21 mouse cellular contexts compared by ENCODE assay signal in genomic region chr2:164128576-164129411, GRCm38 (mm10). TPM values are rescaled to one million over a fixed set of nuclear protein-coding genes. Genes with fewer than 3 reads are reported as not detected.
DNase-seq lines count a peak whose midpoint lies in the region; TF ChIP-seq lines count a peak whose summit lies in the region.
"Had no signal": no experiment of that assay in that cellular context is flagged by ENCODE, and none has a peak within 500 bp of the region (broad histone marks: within the 10 kb centered on the region; RNA-seq: fewer than 3 reads in every experiment).

No protein-coding gene starts in this region.

- no peaks in the 10 kb centered on the region for H3K27me3 ChIP-seq in CH12.LX (replicated peaks)
- no peaks in the 10 kb centered on the region for H3K27me3 ChIP-seq in splenic B cell, adult 2 months (ENCODE audit: control insufficient read depth, insufficient read depth, low read length, poor library complexity, severe bottlenecking)
- H3K27me3 ChIP-seq: forebrain, embryonic 13.5 days; heart, embryonic 15.5 days; hindbrain, embryonic 13.5 days had no signal

- TF ChIP-seq CTCF in lung, adult 2 months (IDR thresholded peaks at IDR 0.05; ENCODE audit: insufficient read depth, low read length) = no peak
- no peak for TF ChIP-seq CTCF in CH12.LX (conservative IDR thresholded peaks at IDR 0.05 in 1 of 2, IDR thresholded peaks at IDR 0.05 in 1 of 2; ENCODE audit: low read depth in 2 of 2, low read length in 2 of 2)

- dilution Hi-C loops in CH12.LX (cut with MboI; ENCODE audit: extremely low pct_ligation_motif_present, extremely low pct_unique_long_range_greater_than_20kb, low sequenced_read_pairs) = no loop called here

- peak; percentile 16 for DNase-seq in lung, postnatal 36 days
- no peak for DNase-seq in lung, adult 2 months
- DNase-seq in A20 (ENCODE audit: low read depth, low spot score) (peak; percentile 95), CH12.LX (ENCODE audit: extremely low read depth) (peak; percentile 93)
- DNase-seq in splenic B cell, adult 2 months (ENCODE audit: low read depth, low spot score) = peak; percentile 79
- DNase-seq in urinary bladder, postnatal 25 days (ENCODE audit: low spot score) = no peak
- DNase-seq: adrenal gland, postnatal 14 days; cerebellum, adult 11-12 months; cerebellum, adult 9-10 months; forebrain, postnatal 0 days; gastrocnemius, postnatal 14 days; heart, postnatal 14 days had no signal

- peaks cover 40 to 64% of the 10 kb centered on the region in 2 experiments for H3K36me3 ChIP-seq in CH12.LX (replicated peaks in 1 of 2; ENCODE audit: control insufficient read depth in 1 of 2, insufficient read depth in 1 of 2, low read length in 1 of 2)
- peaks cover 5% of the 10 kb centered on the region; the same call in 1 of the 2 replicates for H3K36me3 ChIP-seq in splenic B cell, adult 2 months (ENCODE audit: control insufficient read depth, insufficient read depth, low read length, poor library complexity, severe bottlenecking)
- H3K36me3 ChIP-seq: heart, embryonic 15.5 days had no signal

- peak overlapping the region; percentile 76 for H3K4me2 ChIP-seq in CH12.LX (ENCODE audit: insufficient read depth, low read depth, poor library complexity, severe bottlenecking)
- H3K4me2 ChIP-seq: forebrain, embryonic 13.5 days; heart, embryonic 11.5 days; heart, embryonic 15.5 days; hindbrain, embryonic 13.5 days had no signal

- H3K79me2 ChIP-seq in CH12.LX (replicated peaks; ENCODE audit: control insufficient read depth, extremely low read depth, insufficient read depth, poor library complexity, severe bottlenecking) = no peaks in the 10 kb centered on the region; the same call in none of the 2 replicates

- 87% methylated on average over 12 of the region's 12 CpGs for WGBS in lung, adult 2 months

- H3K27ac ChIP-seq in CH12.LX (ENCODE audit: insufficient read depth, low read depth) = peak overlapping the region; percentile 99
- H3K27ac ChIP-seq: embryonic facial prominence, embryonic 10.5 days; forebrain, embryonic 13.5 days; heart, adult 2 months; heart, embryonic 15.5 days; hindbrain, embryonic 13.5 days had no signal

- no peaks in the 10 kb centered on the region for H3K9me3 ChIP-seq in CH12.LX (replicated peaks; ENCODE audit: low read length)
- H3K9me3 ChIP-seq: embryonic facial prominence, embryonic 10.5 days; forebrain, embryonic 13.5 days; heart, embryonic 15.5 days; hindbrain, embryonic 13.5 days had no signal

- in situ Hi-C loops in CH12.LX (cut with MboI; ENCODE audit: low pct_ligation_motif_present, low pct_unique_long_range_greater_than_20kb, low sequenced_read_pairs) = no loop called here

- peak overlapping the region; percentile 43 for H3K9ac ChIP-seq in CH12.LX (ENCODE audit: insufficient read depth, low read depth)
- H3K9ac ChIP-seq: forebrain, embryonic 13.5 days; forebrain, postnatal 0 days; heart, embryonic 15.5 days; hindbrain, embryonic 13.5 days had no signal

- no peak for TF ChIP-seq POLR2A in lung, adult 2 months (IDR thresholded peaks at IDR 0.05; ENCODE audit: borderline replicate concordance, extremely low read depth, low read depth, low read length)
- TF ChIP-seq POLR2A in CH12.LX (IDR thresholded peaks at IDR 0.05; ENCODE audit: low read depth, low read length) = peak; percentile 46

- TF ChIP-seq RAD21 in CH12.LX (IDR thresholded peaks at IDR 0.05; ENCODE audit: low read depth, low read length) = no peak

- H3K4me1 ChIP-seq in lung, adult 2 months (ENCODE audit: control insufficient read depth, insufficient read depth, low read length) = peaks cover 3% of the 10 kb centered on the region; the same call in 1 of the 2 replicates
- peaks cover 22 to 79% of the 10 kb centered on the region in 2 experiments for H3K4me1 ChIP-seq in CH12.LX (ENCODE audit: control insufficient read depth in 1 of 2, insufficient read depth in 2 of 2)
- H3K4me1 ChIP-seq: embryonic facial prominence, embryonic 10.5 days; forebrain, embryonic 13.5 days; heart, embryonic 15.5 days; hindbrain, embryonic 13.5 days had no signal

- TF ChIP-seq EP300 in CH12.LX (IDR thresholded peaks at IDR 0.05; ENCODE audit: low read length) = peak; percentile 87

- no peak overlapping the region for H3K4me3 ChIP-seq in lung, adult 2 months (replicated peaks; ENCODE audit: extremely low read depth, low read depth, low read length)
- no peak overlapping the region for H3K4me3 ChIP-seq in CH12.LX (replicated peaks in 1 of 3; ENCODE audit: low read depth in 2 of 3, low read length in 2 of 3, poor library complexity in 1 of 3)
- H3K4me3 ChIP-seq: embryonic facial prominence, embryonic 10.5 days; forebrain, embryonic 13.5 days; heart, adult 2 months; heart, embryonic 15.5 days; hindbrain, embryonic 13.5 days had no signal

TF ChIP-seq in CH12.LX, 34 proteins besides CTCF, POLR2A, EP300 and RAD21:
- TF ChIP-seq SIN3A (IDR thresholded peaks at IDR 0.05; ENCODE audit: low read length) = peak; percentile 70
- no peak for TF ChIP-seq TBP (conservative IDR thresholded peaks at IDR 0.05; ENCODE audit: low read depth, low read length)
- TF ChIP-seq MAFK (IDR thresholded peaks at IDR 0.05; ENCODE audit: insufficient replicate concordance, low read length) = 0 out of 2 replicates have a peak, but pooled peaks have one; percentile 41
- no peak for TF ChIP-seq ZKSCAN1 (IDR thresholded peaks at IDR 0.05; ENCODE audit: borderline replicate concordance, low read depth, low read length)
- TF ChIP-seq MAX (IDR thresholded peaks at IDR 0.05; ENCODE audit: low read length) = no peak
- TF ChIP-seq UBTF (IDR thresholded peaks at IDR 0.05; ENCODE audit: low read depth, low read length) = no peak
- TF ChIP-seq ZNF384 (IDR thresholded peaks at IDR 0.05; ENCODE audit: low read depth, low read length) = peak; percentile 68
- TF ChIP-seq MXI1 (IDR thresholded peaks at IDR 0.05; ENCODE audit: low read depth, low read length) = peak; percentile 18; the same call in 1 of the 2 replicates
- TF ChIP-seq JUND (conservative IDR thresholded peaks at IDR 0.05; ENCODE audit: low read depth, low read length) = no peak
- peak; percentile 61 for TF ChIP-seq CHD2 (IDR thresholded peaks at IDR 0.05; ENCODE audit: low read length)
- no peak for TF ChIP-seq GABPA (IDR thresholded peaks at IDR 0.05; ENCODE audit: insufficient replicate concordance, low read depth, low read length)
- TF ChIP-seq BHLHE40 (IDR thresholded peaks at IDR 0.05; ENCODE audit: low read depth, low read length) = peak; percentile 63
- no peak for TF ChIP-seq E2F4 (IDR thresholded peaks at IDR 0.05; ENCODE audit: insufficient replicate concordance, low read depth, low read length)
- no peak for TF ChIP-seq NELFE (IDR thresholded peaks at IDR 0.05; ENCODE audit: low read depth, low read length)
- no peak for TF ChIP-seq SMC3 (IDR thresholded peaks at IDR 0.05; ENCODE audit: low read depth, low read length)
- no peak for TF ChIP-seq ZC3H11A (IDR thresholded peaks at IDR 0.05; ENCODE audit: low read depth, low read length)
- TF ChIP-seq MAZ (IDR thresholded peaks at IDR 0.05; ENCODE audit: low read depth, low read length) = peak; percentile 49
- TF ChIP-seq TCF12 (IDR thresholded peaks at IDR 0.05; ENCODE audit: low read depth, low read length) = peak; percentile 88
- TF ChIP-seq MEF2A (IDR thresholded peaks at IDR 0.05; ENCODE audit: borderline replicate concordance, low read depth, low read length) = peak; percentile 74; the same call in 1 of the 2 replicates
- TF ChIP-seq KAT2A (IDR thresholded peaks at IDR 0.05; ENCODE audit: insufficient replicate concordance, low read length) = 0 out of 2 replicates have a peak, but pooled peaks have one; percentile 47
- TF ChIP-seq CHD1 (IDR thresholded peaks at IDR 0.05; ENCODE audit: low read depth, low read length) = no peak
- peak; percentile 49; the same call in 1 of the 2 replicates for TF ChIP-seq ETS1 (conservative IDR thresholded peaks at IDR 0.05; ENCODE audit: low read depth, low read length)
- TF ChIP-seq RCOR1 (conservative IDR thresholded peaks at IDR 0.05; ENCODE audit: low read depth, low read length) = peak; percentile 76; the same call in 1 of the 2 replicates
- TF ChIP-seq MYC (IDR thresholded peaks at IDR 0.05; ENCODE audit: low read depth, low read length) = peak; percentile 62; the same call in 1 of the 2 replicates
- TF ChIP-seq USF2 (conservative IDR thresholded peaks at IDR 0.05; ENCODE audit: low read depth, low read length) = no peak
- TF ChIP-seq IRF4 (IDR thresholded peaks at IDR 0.05; ENCODE audit: low read depth, low read length) = peak; percentile 68
- TF ChIP-seq NRF1 (IDR thresholded peaks at IDR 0.05; ENCODE audit: low read depth, low read length) = peak; percentile 70
- no peak for TF ChIP-seq JUN (IDR thresholded peaks at IDR 0.05; ENCODE audit: insufficient read depth, low read depth, low read length)
- TF ChIP-seq ELF1 (IDR thresholded peaks at IDR 0.05; ENCODE audit: low read depth, low read length) = peak; percentile 23; the same call in 1 of the 2 replicates
- no peak; the same call in 1 of the 2 replicates for TF ChIP-seq HCFC1 (IDR thresholded peaks at IDR 0.05; ENCODE audit: low read depth, low read length)
- TF ChIP-seq PAX5 (IDR thresholded peaks at IDR 0.05; ENCODE audit: low read length) = no peak
- no peak for TF ChIP-seq ZMIZ1 (IDR thresholded peaks at IDR 0.05; ENCODE audit: low read depth, low read length)
- no peak for TF ChIP-seq USF1 (IDR thresholded peaks at IDR 0.05; ENCODE audit: low read depth, low read length)
- TF ChIP-seq POLR2AphosphoS2 (IDR thresholded peaks at IDR 0.05; ENCODE audit: low read depth, low read length) = no peak

RNA-seq across cellular contexts. Expression of gene Kcns1, which starts 42.1 kb away (rescaled TPM):
- polyA plus RNA-seq in lung, adult 2 months (2012; rRNA removed) = 0.07 and 0.21 TPM in 2 replicates
- total RNA-seq in CH12.LX (2012; rRNA removed) (0.34 and 0.42 TPM in 2 replicates), CH12.LX (2014; rRNA removed) (not detected in 2 replicates)
- polyA plus RNA-seq in CH12.LX (2012; ENCODE audit: insufficient read length, low read depth) = 0.11 TPM in 1 of 2 replicates, not detected in the other
- total RNA-seq: adrenal gland, postnatal 14 days; heart, adult 2 months; heart, postnatal 14 days; MEL had no signal
- polyA plus RNA-seq: embryonic facial prominence, embryonic 10.5 days; forebrain, embryonic 13.5 days had no signal

RNA-seq across cellular contexts. Expression of gene Wfdc5, which starts 53.7 kb away (rescaled TPM):
- 0.27 and 16.2 TPM in 2 replicates for polyA plus RNA-seq in lung, adult 2 months (2012; rRNA removed)
- not detected in 2 replicates for total RNA-seq in CH12.LX (2012; rRNA removed)
- total RNA-seq in CH12.LX (2014; rRNA removed) = not detected in 2 replicates
- not detected in 2 replicates for polyA plus RNA-seq in CH12.LX (2012; ENCODE audit: insufficient read length, low read depth)
- total RNA-seq: adrenal gland, postnatal 14 days; forebrain, postnatal 0 days; heart, adult 2 months; heart, postnatal 14 days; hematopoietic stem cell, adult 5-6 weeks; MEL had no signal
- polyA plus RNA-seq: CD4-positive, CD25-positive, alpha-beta regulatory T cell, adult 4 months; embryonic facial prominence, embryonic 10.5 days; forebrain, embryonic 13.5 days; forebrain, postnatal 0 days; heart, adult 2 months; heart, embryonic 11.5 days; heart, embryonic 15.5 days; hindbrain, embryonic 13.5 days had no signal

RNA-seq across cellular contexts. Expression of gene Tomm34, which starts 57.8 kb away (rescaled TPM):
- polyA plus RNA-seq in lung, adult 2 months (2012; rRNA removed) = 43.5 and 48.8 TPM in 2 replicates
- total RNA-seq in CH12.LX (2012; rRNA removed) = 26.8 and 30.0 TPM in 2 replicates
- 25.6 and 26.5 TPM in 2 replicates for total RNA-seq in CH12.LX (2014; rRNA removed)
- 38.3 and 40.7 TPM in 2 replicates for polyA plus RNA-seq in CH12.LX (2012; ENCODE audit: insufficient read length, low read depth)

RNA-seq across cellular contexts. Expression of gene Stk4, which starts 58.7 kb away (rescaled TPM):
- polyA plus RNA-seq in lung, adult 2 months (2012; rRNA removed) = 22.0 and 31.3 TPM in 2 replicates
- total RNA-seq in CH12.LX (2012; rRNA removed) (53.1 and 64.4 TPM in 2 replicates), CH12.LX (2014; rRNA removed) (50.9 and 51.4 TPM in 2 replicates)
- 77.5 and 78.3 TPM in 2 replicates for polyA plus RNA-seq in CH12.LX (2012; ENCODE audit: insufficient read length, low read depth)

Comparison
In these comparisons a context has a peak if more than half of its experiments do, and no peak if none do; other contexts are left out.
1. DNase-seq: peak in lung, postnatal 36 days (single experiment), A20 (single experiment), CH12.LX (single experiment) and splenic B cell, adult 2 months (single experiment); none in lung, adult 2 months (single experiment) and urinary bladder, postnatal 25 days (single experiment).